7 mouse cellular contexts compared by ENCODE assay signal in the genomic region with DNA sequence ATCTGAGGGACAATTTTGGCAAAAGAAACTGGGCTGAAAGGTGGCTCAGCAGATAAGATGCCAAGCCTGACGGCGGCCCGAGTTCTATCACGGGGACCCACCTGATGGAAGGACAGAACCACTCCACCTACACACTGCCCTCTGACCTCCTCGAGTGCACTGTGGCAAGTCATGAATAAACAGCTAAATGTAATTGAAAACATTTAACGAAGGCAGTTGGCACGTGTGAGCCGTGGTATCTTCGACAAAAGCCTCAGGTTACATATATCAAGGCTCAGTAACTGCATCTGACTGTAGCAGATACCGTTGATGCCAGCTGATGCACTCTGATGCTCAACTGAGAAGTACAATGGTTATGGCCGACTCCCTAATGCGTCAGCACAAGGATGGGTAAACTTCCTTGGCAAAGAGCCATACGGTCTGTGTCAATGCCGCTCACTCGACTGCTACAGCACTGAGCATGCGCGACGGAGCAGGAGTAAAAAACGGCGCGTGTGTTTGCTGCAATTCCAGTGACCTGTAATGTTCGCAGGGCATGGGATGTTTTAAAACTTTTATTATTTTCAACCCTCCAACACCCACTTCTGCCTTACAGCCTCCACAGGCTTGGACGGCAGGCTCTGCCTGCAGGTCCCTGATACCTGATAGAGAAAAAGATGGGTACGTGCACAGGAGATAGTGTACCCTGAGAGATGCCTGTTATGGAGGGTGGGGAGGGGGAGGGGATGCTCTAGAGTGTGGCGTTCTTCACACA. TPM values are rescaled to one million over a fixed set of nuclear protein-coding genes. Genes with fewer than 3 reads are reported as not detected.
DNase-seq lines count a peak whose midpoint lies in the region; ATAC-seq and TF ChIP-seq lines count a peak whose summit lies in the region.

No protein-coding gene starts in this region.

- no peaks in the 10 kb centered on the region for H3K27me3 ChIP-seq in lung, postnatal 0 days (replicated peaks; ENCODE audit: insufficient read depth, low read length)

- no peak overlapping the region for H3K4me2 ChIP-seq in lung, postnatal 0 days (replicated peaks; ENCODE audit: low read depth, low read length)

- no peak overlapping the region for H3K4me3 ChIP-seq in lung, postnatal 0 days (ENCODE audit: low read depth, low read length)

- H3K4me1 ChIP-seq in lung, postnatal 0 days (ENCODE audit: insufficient read depth, low read depth, low read length) = no peaks in the 10 kb centered on the region

- no peak for TF ChIP-seq CTCF in lung, postnatal 0 days (IDR thresholded peaks at IDR 0.05)

- no peak overlapping the region for H3K27ac ChIP-seq in lung, postnatal 0 days (ENCODE audit: low read length)

- H3K36me3 ChIP-seq in lung, postnatal 0 days (ENCODE audit: insufficient read depth, low read length) = no peaks in the 10 kb centered on the region

- no peak overlapping the region for H3K9ac ChIP-seq in lung, postnatal 0 days (replicated peaks; ENCODE audit: low read depth)

- no peak for TF ChIP-seq EP300 in lung, postnatal 0 days (IDR thresholded peaks at IDR 0.05)

- DNase-seq in lung, postnatal 0 days (ENCODE audit: low spot score) = peak; percentile 61
- no peak for DNase-seq in lung, adult 18-20 months
- peak; percentile 61 for DNase-seq in kidney, postnatal 10 days
- peak; percentile 79 to 83 for DNase-seq in spleen, postnatal 4 days (ENCODE audit: low spot score in 2 of 2)
- no peak for DNase-seq in ovary, postnatal 36 days (ENCODE audit: low spot score)

- peak; percentile 40; the same call in 1 of the 2 replicates for ATAC-seq in lung, postnatal 0 days
- ATAC-seq in erythroblast, adult 5-6 weeks (replicated peaks; ENCODE audit: low FRiP score, poor library complexity, severe bottlenecking) = peak; percentile 81
- no peak for ATAC-seq in monocyte, adult 5-6 weeks (replicated peaks; ENCODE audit: insufficient number of reproducible peaks, low FRiP score, low TSS enrichment, poor library complexity, severe bottlenecking)

- no peaks in the 10 kb centered on the region for H3K9me3 ChIP-seq in lung, postnatal 0 days (ENCODE audit: low read length)

- WGBS in lung, postnatal 0 days = 68% methylated on average over 25 of the region's 25 CpGs

RNA-seq across cellular contexts. Expression of a gene that starts 26.2 kb away (rescaled TPM):
- 11.9 and 12.2 TPM in 2 replicates for polyA plus RNA-seq in lung, postnatal 0 days (2015; fragmentation: Nextera tagmentation; extraction: Ambion mirVana)
- total RNA-seq in erythroblast, adult 5-6 weeks (2015; ENCODE audit: low replicate concordance) = 14.4 and 28.6 TPM in 2 replicates
- total RNA-seq in erythroblast, adult 5-6 weeks (2017; ENCODE audit: low replicate concordance) = 25.6 and 61.1 TPM in 2 replicates
- total RNA-seq in monocyte, adult 5-6 weeks (2017) = 0.67 to 3.5 TPM (median 2.0 TPM) in 3 replicates

RNA-seq across cellular contexts. Expression of a gene that starts 38.1 kb away (rescaled TPM):
- polyA plus RNA-seq in lung, postnatal 0 days (2015; fragmentation: Nextera tagmentation; extraction: Ambion mirVana) = 12.4 and 16.8 TPM in 2 replicates
- total RNA-seq in erythroblast, adult 5-6 weeks (2015; ENCODE audit: low replicate concordance) = 1.5 and 2.1 TPM in 2 replicates
- total RNA-seq in erythroblast, adult 5-6 weeks (2017; ENCODE audit: low replicate concordance) = 0.70 and 2.1 TPM in 2 replicates
- total RNA-seq in monocyte, adult 5-6 weeks (2017) = 18.8 to 40.6 TPM (median 30.1 TPM) in 3 replicates

RNA-seq across cellular contexts. Expression of a gene that starts 47.6 kb away (rescaled TPM):
- polyA plus RNA-seq in lung, postnatal 0 days (2015; fragmentation: Nextera tagmentation; extraction: Ambion mirVana) = 6.2 and 7.2 TPM in 2 replicates
- 15.6 and 19.2 TPM in 2 replicates for total RNA-seq in erythroblast, adult 5-6 weeks (2015; ENCODE audit: low replicate concordance)
- total RNA-seq in erythroblast, adult 5-6 weeks (2017; ENCODE audit: low replicate concordance) = 5.5 and 7.7 TPM in 2 replicates
- 2.4 to 15.3 TPM (median 3.2 TPM) in 3 replicates for total RNA-seq in monocyte, adult 5-6 weeks (2017)

RNA-seq across cellular contexts. Expression of a gene that starts 47.6 kb away (rescaled TPM):
- 5.3 and 8.3 TPM in 2 replicates for polyA plus RNA-seq in lung, postnatal 0 days (2015; fragmentation: Nextera tagmentation; extraction: Ambion mirVana)
- total RNA-seq in erythroblast, adult 5-6 weeks (2015; ENCODE audit: low replicate concordance) = not detected in 2 replicates
- not detected in 2 replicates for total RNA-seq in erythroblast, adult 5-6 weeks (2017; ENCODE audit: low replicate concordance)
- not detected in 3 replicates for total RNA-seq in monocyte, adult 5-6 weeks (2017)

Comparison
In these comparisons a context has a peak if more than half of its experiments do, and no peak if none do; other contexts are left out.
1. DNase-seq: peak in lung, postnatal 0 days (single experiment), kidney, postnatal 10 days (single experiment) and spleen, postnatal 4 days (2 of 2); none in lung, adult 18-20 months (0 of 2) and ovary, postnatal 36 days (single experiment).